Mouse (Mus musculus) lung, adult 18-20 months (tissue): Measurements from ENCODE around the gene Gsap.
A peak's percentile ranks its signal among the peaks of the same experiment; 100 is the strongest.
"Not testable (repeated sequence)": the region's sequence is repeated elsewhere in the genome, so short reads cannot be mapped to it uniquely, and the experiment has no call there.

Experiments
- DNase-seq, 2 experiments: peaks; one replicate each; pipeline ENCODE4 v3.0.0; 2022; ENCODE audit warnings: mixed read lengths in 2 of 2

Gsap gene

GRCm38 (mm10) chr5:21183046-21183445 lies 3.0 kb upstream of the Gsap start:
- not testable (repeated sequence) for DNase-seq

- no peak for DNase-seq
These were observed 766 bp downstream of the Gsap start for GRCm38 (mm10) chr5:21186821-21187220.

- DNase-seq: peak; percentile 51 to 55
These were observed 2.4 kb downstream of the Gsap start for GRCm38 (mm10) chr5:21188435-21188834.

GRCm38 (mm10) chr5:21189036-21189435 lies 3.0 kb downstream of the Gsap start:
- DNase-seq: peak in 1 of 2 experiments; percentile 18

GRCm38 (mm10) chr5:21189460-21189859 lies 3.4 kb downstream of the Gsap start:
- peak; percentile 37 to 55 for DNase-seq

GRCm38 (mm10) chr5:21203504-21203903 lies 17.4 kb downstream of the Gsap start:
- peak in 1 of 2 experiments; percentile 23 for DNase-seq

- no peak for DNase-seq
These were observed 18.1 kb downstream of the Gsap start for GRCm38 (mm10) chr5:21204157-21204556.

GRCm38 (mm10) chr5:21206014-21206413 lies 20.0 kb downstream of the Gsap start:
- DNase-seq: no peak

GRCm38 (mm10) chr5:21211406-21211805 lies 25.4 kb downstream of the Gsap start:
- no peak for DNase-seq

- DNase-seq: no peak
These were observed 26.9 kb downstream of the Gsap start for GRCm38 (mm10) chr5:21212933-21213332.

- no peak for DNase-seq
These were observed 27.7 kb downstream of the Gsap start for GRCm38 (mm10) chr5:21213801-21214200.

GRCm38 (mm10) chr5:21217453-21218294 lies 31.6 kb downstream of the Gsap start:
- peak; percentile 42 to 61 for DNase-seq

GRCm38 (mm10) chr5:21232876-21233275 lies 46.8 kb downstream of the Gsap start:
- no peak for DNase-seq

GRCm38 (mm10) chr5:21244575-21244974 lies 58.5 kb downstream of the Gsap start:
- DNase-seq: no peak

GRCm38 (mm10) chr5:21245241-21245640 lies 59.2 kb downstream of the Gsap start:
- DNase-seq: no peak

- DNase-seq: no peak
These were observed 60.7 kb downstream of the Gsap start for GRCm38 (mm10) chr5:21246794-21247193.

- DNase-seq: no peak
These were observed 61.9 kb downstream of the Gsap start for GRCm38 (mm10) chr5:21247916-21248315.

GRCm38 (mm10) chr5:21248834-21249233 lies 62.8 kb downstream of the Gsap start:
- DNase-seq: no peak

- no peak for DNase-seq
These were observed 68.9 kb downstream of the Gsap start for GRCm38 (mm10) chr5:21254731-21255525.

GRCm38 (mm10) chr5:21255551-21256132 lies 69.6 kb downstream of the Gsap start:
- peak; percentile 34 to 44 for DNase-seq

- no peak for DNase-seq
These were observed 71.1 kb downstream of the Gsap start for GRCm38 (mm10) chr5:21257126-21257525.

- no peak for DNase-seq
These were observed 71.8 kb downstream of the Gsap start for GRCm38 (mm10) chr5:21257806-21258205.

GRCm38 (mm10) chr5:21260746-21261145 lies 74.7 kb downstream of the Gsap start:
- no peak for DNase-seq
